Mouse (Mus musculus) C2C12 (cell line): ENCODE data around the gene Ric8b.

Source experiments
- CEBPB ChIP-seq: IDR thresholded peaks from one replicate; pipeline ENCODE4 v1.6.1; 2011; ENCODE audit warnings: low read depth, mild to moderate bottlenecking, control low read depth, moderate library complexity
- CTCF ChIP-seq: IDR thresholded peaks from one replicate; pipeline ENCODE4 v1.5.1; 2011; ENCODE audit not compliant: control insufficient read depth, insufficient read depth, insufficient read length
- FOSL1 ChIP-seq: IDR thresholded peaks from one replicate; pipeline ENCODE4 v1.8.0; 2011; ENCODE audit warnings: mild to moderate bottlenecking, low read length; ENCODE audit not compliant: poor library complexity, insufficient read depth, severe bottlenecking
- MAX ChIP-seq: IDR thresholded peaks from one replicate; pipeline ENCODE4 v1.6.1; 2011; ENCODE audit warnings: mild to moderate bottlenecking, control low read depth
- MYOD1 ChIP-seq: IDR thresholded peaks from one replicate; pipeline ENCODE4 v1.6.1; 2011; ENCODE audit warnings: low read depth; ENCODE audit not compliant: control insufficient read depth, insufficient read length
- MYOG ChIP-seq: IDR thresholded peaks from one replicate; pipeline ENCODE4 v1.6.1; 2011; ENCODE audit not compliant: control insufficient read depth, insufficient read length; ENCODE audit errors: extremely low read depth
- USF1 ChIP-seq: IDR thresholded peaks from one replicate; pipeline ENCODE4 v1.6.1; 2011; ENCODE audit warnings: low read depth, mild to moderate bottlenecking, control low read depth, moderate library complexity

DNA sequence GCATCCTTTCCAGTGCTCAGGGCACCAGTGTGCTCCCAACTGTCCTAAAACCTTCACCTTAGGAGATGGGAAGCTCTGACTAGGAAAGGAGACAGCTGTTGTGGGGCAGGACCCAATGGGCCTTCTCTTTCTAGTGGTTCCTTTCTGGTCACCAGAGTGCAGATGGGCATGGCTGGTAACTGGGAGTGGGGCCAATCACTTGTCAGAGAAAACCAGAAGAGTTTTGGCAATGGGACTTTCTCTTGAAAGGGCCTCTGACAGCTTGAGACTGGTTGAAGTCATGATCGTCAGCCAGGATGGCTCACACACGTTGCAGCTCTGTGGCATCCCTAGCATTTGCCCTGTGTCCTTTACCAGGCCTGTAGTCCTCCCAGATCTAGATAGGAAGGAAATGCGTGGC is 9.4 kb upstream of the Ric8b start:
- no peak for TF ChIP-seq MAX
- TF ChIP-seq CTCF = no peak
- TF ChIP-seq MYOD1 = no peak
- no peak for TF ChIP-seq USF1
- TF ChIP-seq MYOG = no peak
- no peak for TF ChIP-seq CEBPB
- no peak for TF ChIP-seq FOSL1
